Mouse (Mus musculus) embryo, embryonic 10 days (tissue): ENCODE results near the gene Mical3.
"Not testable (repeated sequence)": the region's sequence is repeated elsewhere in the genome, so short reads cannot be mapped to it uniquely, and the experiment has no call there.

ENCODE experiments used
- DNase-seq: peaks from one replicate; pipeline ENCODE4 v3.0.0-alpha.2; 2015; ENCODE audit warnings: low spot score

Mical3 gene

DNA sequence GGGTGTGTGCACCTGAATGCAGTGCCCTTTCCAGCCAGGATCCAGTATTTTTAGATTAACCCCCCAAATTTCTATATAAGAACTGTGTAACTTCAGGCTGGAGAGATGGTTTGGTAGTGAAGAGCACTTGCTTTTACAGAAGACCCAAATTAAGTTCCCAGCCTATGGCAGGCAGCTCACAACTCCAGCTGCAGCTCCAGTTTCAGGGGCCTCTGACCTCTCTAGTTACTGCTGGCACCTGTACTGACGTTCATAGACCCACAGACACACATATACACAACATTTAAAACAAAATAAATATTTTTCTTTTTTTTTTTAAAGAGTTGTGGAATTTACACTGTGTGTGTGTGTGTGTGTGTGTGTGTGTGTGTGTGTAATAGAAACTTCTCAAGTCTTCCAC is 201.4 kb downstream of the Mical3 start:
- DNase-seq: no peak

DNA sequence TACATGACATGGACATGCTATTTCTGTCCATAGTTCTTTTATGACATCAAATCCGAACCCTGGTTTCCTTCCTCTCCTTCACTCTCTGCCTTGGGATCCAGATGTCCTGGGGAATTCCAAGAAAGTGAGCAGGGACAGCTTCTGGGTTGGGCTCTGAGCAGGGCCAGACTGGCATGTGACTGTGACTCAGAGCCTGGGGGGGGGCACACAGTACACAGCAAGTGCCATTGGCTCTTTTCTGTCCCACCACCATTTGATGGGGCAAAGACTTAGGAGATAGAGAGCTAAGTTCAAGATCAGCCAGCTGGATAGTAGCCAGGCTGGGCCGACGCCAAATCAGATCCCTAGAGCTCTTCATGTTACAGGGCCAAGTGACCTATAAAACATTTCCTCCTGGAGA is 203.0 kb downstream of the Mical3 start:
- no peak for DNase-seq

DNA sequence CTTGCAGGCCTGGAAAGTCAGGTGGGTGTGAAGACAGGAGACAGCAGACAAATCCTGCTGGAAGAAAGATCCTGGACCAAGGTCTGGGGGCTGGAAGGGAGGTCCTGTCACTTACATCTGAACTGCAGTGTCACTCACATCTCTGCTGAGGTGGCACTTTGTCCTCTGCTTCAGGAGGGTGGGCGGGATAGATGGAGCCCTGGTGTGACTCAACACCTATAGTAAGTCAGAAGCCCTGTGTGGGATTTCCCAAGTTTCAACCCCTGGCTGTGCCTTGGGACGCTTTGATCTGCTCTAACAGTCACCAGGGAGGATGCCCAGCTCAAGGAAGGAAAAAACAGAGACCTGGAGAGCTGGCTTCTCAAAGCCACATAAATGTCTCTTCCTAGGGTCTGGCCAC is 203.9 kb downstream of the Mical3 start:
- DNase-seq: no peak

DNA sequence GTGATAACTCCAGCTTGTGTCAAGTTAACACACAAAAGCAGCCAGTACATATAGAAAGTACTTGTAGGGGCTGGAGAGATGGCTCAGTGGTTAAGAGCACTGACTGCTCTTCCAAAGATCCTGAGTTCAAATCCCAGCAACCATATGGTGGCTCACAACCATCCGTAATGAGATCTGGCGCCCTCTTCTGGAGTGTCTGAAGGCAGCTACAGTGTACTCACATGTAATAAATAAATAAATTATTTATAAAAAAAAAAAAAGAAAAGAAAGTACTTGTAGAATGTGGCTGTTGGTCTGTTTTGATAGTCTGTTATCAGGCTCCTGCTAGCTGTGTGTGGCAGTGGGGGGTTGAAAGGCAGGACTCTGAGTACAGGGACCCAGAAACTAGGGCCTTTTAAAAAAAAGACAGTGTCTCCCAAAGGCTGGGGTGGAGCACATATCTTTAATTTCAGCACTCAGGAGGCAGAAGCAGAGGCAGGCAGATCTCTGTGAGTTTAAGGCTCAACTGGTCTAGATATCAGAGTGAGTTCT is 205.9 kb downstream of the Mical3 start:
- DNase-seq: not testable (repeated sequence)

DNA sequence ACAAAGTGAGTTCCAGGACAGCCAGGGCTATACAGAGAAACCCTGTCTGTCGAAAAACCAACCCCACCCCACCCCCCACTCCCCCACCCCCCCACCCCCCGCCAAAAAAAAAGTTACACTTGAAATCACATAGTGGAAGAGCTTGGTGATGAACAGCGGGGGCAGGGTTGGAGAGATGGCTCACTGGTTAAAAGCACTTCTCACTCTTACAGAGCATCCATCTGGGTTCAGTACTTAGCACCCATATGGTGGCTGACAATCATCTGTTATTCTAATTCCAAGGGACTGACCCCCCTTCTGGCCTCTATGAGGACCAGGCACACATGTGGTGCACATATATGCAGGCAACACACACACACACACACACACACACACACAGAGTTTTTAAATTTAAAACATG is 212.8 kb downstream of the Mical3 start:
- DNase-seq: no peak

DNA sequence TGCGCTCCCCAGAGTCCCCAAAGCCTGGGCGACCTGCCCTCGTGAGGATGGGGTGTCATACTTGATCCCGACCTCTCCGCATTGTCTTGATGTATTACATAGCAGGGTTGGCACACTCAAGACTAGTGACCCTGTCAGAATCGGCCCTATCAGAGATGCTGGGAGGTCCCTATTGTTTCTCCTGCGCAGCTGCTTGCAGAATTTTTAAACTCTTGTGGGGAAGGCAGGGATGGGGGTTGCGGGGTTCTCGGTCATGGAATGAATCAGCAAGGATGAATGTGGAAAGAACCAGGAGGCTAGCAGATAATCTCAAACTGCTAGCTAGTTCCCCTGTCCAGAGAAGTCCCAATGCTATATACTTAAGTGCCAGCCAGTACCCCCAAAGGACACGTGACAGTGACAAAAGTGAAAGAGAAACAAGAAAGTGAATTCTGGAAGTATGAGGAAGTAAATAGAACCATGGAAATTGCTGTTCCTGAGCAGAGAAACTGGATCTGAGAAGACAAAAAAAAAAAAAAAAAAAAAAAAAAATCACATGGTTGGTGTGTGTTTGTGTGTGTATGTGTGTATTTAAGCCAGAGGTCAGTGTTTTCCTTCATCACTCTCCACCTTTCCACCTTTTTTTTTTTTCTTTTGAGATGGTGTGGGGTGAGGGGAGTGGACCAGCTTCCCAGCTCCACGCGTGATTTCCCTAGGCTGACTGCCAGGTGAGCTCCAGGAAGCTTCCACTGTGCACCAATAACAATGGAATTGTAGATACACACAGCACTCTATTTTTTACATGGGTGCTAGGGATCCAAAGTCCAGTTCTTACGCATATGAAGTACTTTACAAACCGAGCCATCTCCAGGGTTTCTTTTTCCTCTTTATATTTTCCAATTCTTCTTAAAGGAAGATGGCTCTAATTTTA is 213.6 kb downstream of the Mical3 start:
- DNase-seq: not testable (repeated sequence)

DNA sequence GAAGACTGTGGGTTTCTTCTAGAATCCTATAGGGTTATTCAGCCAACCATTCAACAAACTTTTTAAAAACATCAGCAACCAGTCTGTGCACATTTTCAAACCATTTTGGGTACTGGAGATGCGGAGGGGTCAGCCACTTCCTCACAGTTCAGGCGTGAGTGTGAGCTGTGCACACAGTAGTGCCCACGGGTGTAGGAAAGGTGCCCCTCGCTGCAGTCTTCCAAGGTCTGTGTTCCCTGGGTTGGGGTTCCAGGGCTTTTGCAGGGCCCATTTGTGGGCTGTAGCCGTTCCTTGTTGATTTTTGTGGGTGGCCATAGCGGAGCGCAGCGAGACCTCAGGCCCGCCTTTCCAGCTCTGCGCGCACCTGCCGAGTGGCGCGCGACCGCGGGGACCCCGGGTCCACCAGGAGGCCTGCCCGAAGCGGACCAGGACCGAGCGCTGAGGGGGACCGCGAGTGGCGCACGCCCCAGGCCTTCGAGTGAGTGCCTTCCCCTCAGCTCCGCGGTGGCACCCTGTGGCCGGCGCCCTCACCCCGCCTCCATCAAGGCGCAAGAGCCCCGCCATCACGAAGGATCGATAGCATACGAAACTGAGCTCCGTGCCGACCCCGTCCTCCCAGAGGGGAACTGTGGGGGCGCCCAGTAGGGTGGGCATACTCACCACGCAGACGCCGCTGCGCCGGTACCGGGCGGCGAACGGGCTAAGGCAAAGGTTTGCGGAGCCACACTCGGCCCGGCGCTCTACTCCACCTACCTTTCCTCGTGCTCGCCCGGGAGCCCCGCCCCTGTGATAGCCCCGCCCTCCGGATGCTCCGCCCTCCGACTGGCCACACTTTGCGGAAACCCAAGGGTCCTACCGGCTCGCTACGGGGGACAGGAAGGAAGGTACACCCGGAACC is 214.5 kb downstream of the Mical3 start, which contains the start of gene Bid:
Gene Bid (minus strand): TSS at position 780 of the 898 bp plus-strand sequence.
- DNase-seq: peak; percentile 83

DNA sequence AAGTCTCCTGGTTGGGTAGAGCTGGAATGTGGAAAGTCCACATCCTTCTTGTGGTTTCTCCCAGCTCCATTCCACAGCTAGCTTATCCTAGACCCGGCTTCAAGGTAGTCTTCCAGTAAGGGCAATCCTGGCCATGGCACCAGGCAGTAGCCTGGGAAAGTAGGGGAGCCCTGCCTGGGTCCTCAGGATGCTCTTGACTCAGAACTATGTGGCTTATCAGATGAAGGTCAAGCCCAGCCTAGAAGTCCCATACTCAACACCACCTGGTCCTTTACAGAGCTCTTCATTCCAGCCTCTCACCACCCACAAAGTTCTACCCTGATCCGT is 215.2 kb downstream of the Mical3 start:
- DNase-seq: no peak

DNA sequence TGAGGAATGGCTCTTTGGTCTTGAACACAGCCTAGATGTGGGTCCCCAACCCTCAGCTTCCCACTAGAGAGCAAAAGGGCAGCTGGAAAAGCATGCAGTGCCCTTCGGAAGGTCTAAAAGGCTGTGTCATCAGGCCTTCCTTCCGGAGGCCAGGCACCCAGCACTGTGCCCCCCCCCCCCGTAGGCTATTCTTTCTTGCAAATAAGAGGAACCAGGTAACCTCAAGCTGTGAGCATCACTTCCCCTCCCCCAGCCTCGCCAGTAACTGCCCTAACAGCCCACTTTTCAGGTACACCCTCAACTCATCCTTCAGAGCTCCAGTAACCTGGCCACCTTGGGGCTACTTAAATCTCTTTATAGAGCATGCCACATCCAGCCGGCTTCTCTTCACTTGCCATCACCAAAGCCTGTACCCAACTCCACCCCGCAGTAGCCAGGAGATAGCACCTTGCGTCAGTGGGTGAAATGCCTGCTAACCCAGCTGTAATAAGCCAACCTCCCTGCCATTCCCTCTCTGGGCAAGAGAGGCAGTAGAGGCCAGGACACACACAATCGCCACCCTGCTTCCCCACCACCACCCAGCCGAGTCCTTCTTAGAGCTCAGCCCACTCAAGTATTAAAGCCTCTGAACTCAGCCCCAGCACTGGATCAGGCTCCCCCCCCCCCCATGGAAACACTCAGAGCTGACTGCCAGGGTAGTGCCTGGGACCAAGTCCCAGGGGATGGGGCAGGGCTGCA is 215.7 kb downstream of the Mical3 start:
- DNase-seq: peak; percentile 45

DNA sequence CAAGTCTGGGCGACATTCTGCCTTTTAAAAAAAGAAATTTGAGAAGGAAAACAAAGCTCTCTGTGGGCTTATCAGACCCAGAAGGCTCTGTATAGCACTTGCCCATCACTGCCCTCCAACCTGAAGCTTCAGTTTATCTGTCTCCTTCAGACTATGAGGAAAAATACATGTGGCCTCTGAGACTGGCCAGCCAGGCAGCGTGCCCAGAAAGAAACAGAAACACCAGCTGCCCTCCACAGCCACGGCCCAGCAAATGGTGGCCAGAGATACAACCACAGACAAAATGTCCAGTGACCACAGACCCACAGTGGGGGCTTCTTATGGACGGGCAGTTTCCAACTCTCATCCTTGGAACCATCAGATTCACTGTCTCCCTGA is 216.3 kb downstream of the Mical3 start:
- no peak for DNase-seq

DNA sequence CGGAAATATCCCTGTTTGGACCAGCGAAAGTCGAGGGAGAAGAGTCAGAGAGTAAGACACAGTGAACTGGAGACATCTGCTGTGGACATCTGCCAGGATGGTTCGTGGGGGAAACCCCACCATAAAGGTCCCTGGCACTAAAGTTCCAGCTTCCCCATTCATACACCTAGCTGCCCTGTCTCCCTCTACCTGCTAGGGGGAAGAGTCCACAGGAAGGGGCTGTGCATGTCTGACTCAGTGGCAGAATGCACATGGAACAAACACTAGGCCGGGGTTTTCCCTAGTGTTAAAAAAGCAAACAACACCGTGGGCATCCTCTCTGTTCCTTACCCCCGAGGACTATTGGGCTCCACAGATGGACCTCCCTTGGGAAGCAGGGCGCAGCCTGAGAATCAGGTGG is 217.0 kb downstream of the Mical3 start:
- no peak for DNase-seq

DNA sequence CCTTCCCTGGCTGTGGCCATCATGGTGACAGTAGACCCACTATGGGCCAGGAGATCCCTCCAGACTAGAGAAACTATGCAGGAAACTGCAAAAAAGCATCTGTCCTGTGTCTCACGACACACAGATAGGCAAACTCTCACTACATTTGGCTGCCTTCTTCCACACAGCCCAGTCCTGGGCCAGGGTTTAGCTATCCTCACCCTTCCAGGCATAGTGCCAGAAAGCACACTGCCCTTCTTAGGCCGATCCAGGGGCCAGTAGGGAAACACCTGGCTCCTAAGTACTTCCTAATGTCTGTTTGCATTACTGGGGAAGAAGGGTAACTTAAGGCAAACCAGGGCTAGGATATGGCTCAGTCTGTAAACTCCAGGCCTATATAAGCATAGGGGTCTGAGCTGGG is 217.9 kb downstream of the Mical3 start:
- no peak for DNase-seq

DNA sequence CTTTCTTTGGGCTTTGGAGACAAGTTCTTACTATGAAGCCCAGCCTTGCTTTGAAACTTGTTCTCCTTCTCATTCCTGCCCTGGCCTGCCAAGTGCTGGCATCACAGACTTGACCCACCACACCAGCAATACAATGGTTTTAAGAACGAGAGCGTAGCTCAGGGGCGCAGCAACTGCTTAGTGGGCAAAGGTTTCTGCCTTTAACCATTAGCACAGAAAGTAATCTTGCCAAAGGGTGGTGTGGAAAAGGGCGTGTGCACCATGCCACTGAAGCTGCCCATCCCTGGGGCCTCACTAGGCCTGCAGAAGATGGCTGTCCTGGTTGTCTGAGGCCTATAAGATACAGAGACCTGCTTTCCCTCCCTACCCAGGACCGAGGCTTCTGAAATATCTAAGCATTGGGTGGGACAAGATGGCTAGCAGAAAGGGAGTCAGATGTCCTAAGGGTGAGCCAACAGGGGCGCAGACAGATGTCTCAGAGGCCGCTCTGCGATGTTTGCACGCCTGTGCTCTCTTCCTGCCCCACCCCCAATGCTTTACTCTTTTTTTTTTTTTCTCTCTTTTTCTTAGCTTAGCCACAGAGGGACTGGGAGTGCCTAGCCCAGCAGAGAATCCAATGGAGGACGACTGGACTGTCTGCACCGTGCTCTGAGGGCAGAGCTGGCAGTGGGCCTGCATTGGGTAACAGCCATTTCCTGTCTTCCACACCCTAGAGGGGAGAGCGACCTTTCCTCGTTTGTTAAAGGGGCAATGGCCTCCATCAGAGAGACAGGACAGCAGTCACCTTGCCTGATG is 219.4 kb downstream of the Mical3 start:
- no peak for DNase-seq

DNA sequence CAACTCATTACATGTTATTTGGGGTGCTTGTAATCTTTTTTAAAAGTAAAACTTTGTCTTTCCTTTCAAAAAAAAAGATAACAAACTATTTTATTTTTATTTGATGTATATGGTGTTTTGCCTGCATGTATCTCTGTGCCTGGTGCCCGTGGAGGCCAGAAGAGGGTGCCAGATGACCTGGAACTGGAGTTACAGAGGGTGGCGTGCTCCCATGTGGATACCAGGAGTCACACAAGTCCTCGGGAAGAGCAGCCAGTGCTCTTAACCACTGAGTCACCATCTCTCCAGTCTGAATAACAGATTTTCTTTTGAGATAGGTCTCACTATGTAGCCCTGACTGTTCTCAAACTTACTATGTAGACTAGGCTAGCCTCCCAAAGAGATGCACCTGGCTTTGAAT is 221.3 kb downstream of the Mical3 start:
- no peak for DNase-seq

DNA sequence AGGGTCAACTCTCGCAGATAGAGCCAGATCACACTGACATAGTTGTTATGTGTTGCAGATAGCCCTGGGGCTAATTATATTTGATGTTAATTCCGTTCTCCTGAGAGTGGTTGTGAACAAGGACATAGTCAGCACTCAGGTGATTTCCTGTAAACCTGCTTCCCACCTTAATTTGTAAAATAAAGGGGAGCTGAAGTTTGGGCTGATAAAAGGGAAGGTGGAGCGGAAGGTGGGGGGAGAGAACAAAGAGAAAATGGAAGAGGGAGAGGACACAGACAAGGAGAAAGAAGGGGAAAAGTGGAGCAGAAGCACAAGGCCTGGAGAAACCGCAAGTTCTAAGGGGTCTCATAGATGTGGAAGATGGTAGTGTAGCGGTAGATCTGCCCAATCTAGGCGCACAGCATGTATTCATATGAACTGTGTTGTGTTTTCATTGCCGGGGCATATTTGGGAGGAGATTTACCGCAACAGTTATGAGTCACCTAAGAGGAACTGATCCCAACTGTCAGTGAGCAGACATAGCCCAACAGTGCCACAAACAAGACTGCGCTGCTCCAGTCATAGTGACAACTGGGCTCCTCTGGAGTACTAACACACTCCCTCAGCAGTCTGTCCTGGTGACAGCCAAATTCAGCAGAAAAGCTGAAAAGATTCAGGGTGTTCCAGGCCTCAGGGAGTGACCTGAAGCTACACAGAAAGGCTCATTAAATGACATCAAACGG is 222.8 kb downstream of the Mical3 start:
- not testable (repeated sequence) for DNase-seq

DNA sequence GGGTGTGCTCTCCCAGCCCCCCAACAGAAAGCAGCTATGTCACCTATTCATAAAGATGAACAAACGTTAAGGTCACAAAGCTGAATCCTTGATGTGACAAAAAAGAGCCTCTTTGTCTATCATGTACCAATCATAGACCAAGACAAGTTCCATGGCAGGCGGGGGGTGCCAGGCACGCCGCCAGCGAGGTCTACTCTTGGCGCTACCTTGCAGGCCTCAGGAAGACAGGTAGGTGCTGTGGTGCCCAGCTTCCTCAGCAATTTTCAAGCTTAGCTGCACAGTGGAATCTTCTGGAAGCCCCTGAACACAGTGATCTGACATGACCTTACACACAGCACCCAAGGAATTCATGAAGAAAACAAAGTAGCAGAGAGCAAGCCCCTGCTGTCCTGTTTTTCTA is 224.3 kb downstream of the Mical3 start:
- no peak for DNase-seq

DNA sequence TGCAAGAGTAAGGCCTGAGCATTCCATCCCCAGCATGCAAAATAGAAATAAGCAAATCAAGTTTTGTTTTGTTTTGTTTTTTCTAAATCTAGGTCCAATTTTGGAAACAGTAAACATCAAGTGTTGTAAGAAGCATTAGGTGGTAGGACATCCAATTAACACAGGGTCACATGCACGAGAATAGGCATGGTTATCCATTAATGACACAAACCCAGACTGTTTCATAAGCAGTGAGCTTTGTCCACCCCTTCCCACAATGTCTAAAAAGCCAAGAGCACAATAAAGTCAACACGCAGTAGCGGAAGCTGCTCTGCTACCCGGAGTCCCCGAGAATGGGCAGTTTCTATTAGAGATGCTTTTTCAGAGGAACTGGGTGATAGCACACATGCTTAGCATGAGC is 225.7 kb downstream of the Mical3 start:
- no peak for DNase-seq

DNA sequence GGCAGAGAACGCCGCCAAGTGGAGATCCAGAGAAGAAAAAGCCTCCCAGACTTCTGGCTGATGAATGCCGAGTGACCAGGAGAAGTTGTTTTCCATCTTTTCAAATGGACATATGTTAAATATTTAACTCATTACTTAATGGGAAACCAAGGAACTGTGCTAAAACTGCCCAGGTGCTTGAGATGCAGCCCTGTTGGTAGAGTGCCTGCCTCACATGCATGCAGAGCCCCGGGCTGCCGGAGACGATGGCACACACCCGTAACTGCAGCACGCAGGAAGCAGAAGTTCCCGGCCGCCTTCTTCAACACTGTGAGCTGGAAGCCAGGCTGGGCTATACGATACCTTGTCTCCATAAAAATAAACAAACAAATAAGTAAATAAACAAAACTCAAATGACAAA is 226.8 kb downstream of the Mical3 start:
- no peak for DNase-seq

DNA sequence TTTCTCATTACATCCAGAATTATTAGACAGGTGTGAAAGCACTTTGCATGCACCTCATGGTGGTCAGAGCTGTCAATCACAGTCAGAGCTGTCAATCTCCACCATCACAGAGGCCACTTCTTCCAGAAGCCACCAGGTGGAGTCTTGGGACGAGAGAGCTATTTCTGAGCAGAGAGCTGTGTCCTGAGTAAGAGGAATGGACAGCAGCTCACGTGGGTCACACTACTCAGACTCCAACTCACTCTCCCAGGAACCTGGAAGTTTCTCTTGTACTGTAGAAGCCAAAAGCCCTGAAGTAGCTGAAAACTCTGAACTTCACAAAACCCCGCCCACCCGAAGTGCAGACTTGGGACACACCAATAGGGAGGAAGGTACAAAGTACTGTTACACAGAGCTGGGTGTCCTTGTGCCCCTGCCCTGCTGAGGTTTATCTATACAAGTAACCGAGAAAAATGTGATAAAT is 227.3 kb downstream of the Mical3 start:
- peak; percentile 45 for DNase-seq
